Mouse (Mus musculus) forebrain, embryonic 13.5 days (tissue): ENCODE data around the gene Tmem200a. TPM values are rescaled to one million over a fixed set of nuclear protein-coding genes. Genes with fewer than 3 reads are reported as not detected.

ENCODE experiments used
- polyA plus RNA-seq: library from polyadenylated mRNA; unstranded; fragments of >200 nt; fragmentation: Nextera tagmentation; extraction: Ambion mirVana; gene quantifications from 2 replicates; pipeline ENCODE4 v1.2.1, GENCODE M21; 2015

Gene Tmem200a
- polyA plus RNA-seq, 1 experiment from 2014 or later: 15.3 TPM

Other genes starting within 250 kb of the Tmem200a start
- gene Gm9767, start 797 bp downstream of the Tmem200a start, polyA plus RNA-seq: 1.0 TPM in 2 replicates
- 10.6 and 20.5 TPM in 2 replicates for gene Samd3, start 150.7 kb upstream of the Tmem200a start, polyA plus RNA-seq